ENCODE assay signal across 33 mouse cellular contexts in genomic region chr10:27198443-27198842, GRCm38 (mm10).
"Had no signal": no experiment of that assay in that cellular context is flagged by ENCODE, and none has a peak within 500 bp of the region (broad histone marks: within the 10 kb centered on the region; RNA-seq: fewer than 3 reads in every experiment).

No protein-coding gene starts in this region.

- H3K4me2 ChIP-seq: heart, embryonic 11.5 days; heart, embryonic 12.5 days; heart, embryonic 13.5 days; heart, embryonic 15.5 days; hindbrain, embryonic 12.5 days; hindbrain, embryonic 13.5 days; hindbrain, embryonic 14.5 days; hindbrain, embryonic 15.5 days; kidney, embryonic 15.5 days had no signal

- H3K9me3 ChIP-seq: heart, embryonic 10.5 days; heart, embryonic 12.5 days; heart, embryonic 13.5 days; heart, embryonic 15.5 days; hindbrain, embryonic 10.5 days; hindbrain, embryonic 12.5 days; hindbrain, embryonic 13.5 days; hindbrain, embryonic 15.5 days; kidney, embryonic 15.5 days had no signal

- H3K9ac ChIP-seq: heart, embryonic 12.5 days; heart, embryonic 13.5 days; heart, embryonic 15.5 days; hindbrain, embryonic 12.5 days; hindbrain, embryonic 13.5 days; hindbrain, embryonic 14.5 days; hindbrain, embryonic 15.5 days; kidney, embryonic 15.5 days had no signal

- DNase-seq: heart, postnatal 10 days; heart, postnatal 14 days; heart, postnatal 36 days; heart, postnatal 4 days; kidney, adult 11 months; kidney, adult 18-20 months; kidney, adult 2 months; kidney, adult 8-10 months; kidney, adult 9 months; kidney, postnatal 10 days; kidney, postnatal 14 days; kidney, postnatal 25 days; kidney, postnatal 36 days; kidney, postnatal 4 days; layer of hippocampus, adult 9-11 months; layer of hippocampus, postnatal 36 days had no signal

- H3K4me3 ChIP-seq: heart, embryonic 10.5 days; heart, embryonic 12.5 days; heart, embryonic 13.5 days; heart, embryonic 15.5 days; hindbrain, embryonic 10.5 days; hindbrain, embryonic 12.5 days; hindbrain, embryonic 13.5 days; hindbrain, embryonic 15.5 days; kidney, embryonic 15.5 days; layer of hippocampus, adult 2 months; left cerebral cortex, adult 2 months had no signal

- H3K36me3 ChIP-seq: heart, embryonic 10.5 days; heart, embryonic 12.5 days; heart, embryonic 13.5 days; heart, embryonic 15.5 days; hindbrain, embryonic 10.5 days; hindbrain, embryonic 12.5 days; hindbrain, embryonic 13.5 days; hindbrain, embryonic 15.5 days; kidney, embryonic 15.5 days had no signal

- ATAC-seq: hindbrain, embryonic 16.5 days; hindbrain, postnatal 0 days; inflammation-experienced regulatory T-cells, adult 6 months had no signal

- H3K27ac ChIP-seq: heart, embryonic 10.5 days; heart, embryonic 13.5 days; heart, embryonic 15.5 days; hindbrain, embryonic 10.5 days; hindbrain, embryonic 12.5 days; hindbrain, embryonic 13.5 days; hindbrain, embryonic 14.5 days; hindbrain, embryonic 15.5 days; hindbrain, postnatal 0 days; kidney, embryonic 15.5 days; kidney, postnatal 0 days; layer of hippocampus, adult 2 months; left cerebral cortex, adult 2 months had no signal

- H3K4me1 ChIP-seq: heart, embryonic 10.5 days; heart, embryonic 12.5 days; heart, embryonic 15.5 days; hindbrain, embryonic 10.5 days; hindbrain, embryonic 12.5 days; hindbrain, embryonic 13.5 days; hindbrain, embryonic 15.5 days; kidney, embryonic 15.5 days had no signal

- H3K27me3 ChIP-seq: heart, embryonic 12.5 days; heart, embryonic 13.5 days; heart, embryonic 15.5 days; hindbrain, embryonic 12.5 days; hindbrain, embryonic 13.5 days; hindbrain, embryonic 15.5 days; kidney, embryonic 15.5 days had no signal
